Mouse (Mus musculus) heart, postnatal 36 days (tissue): ENCODE measurements around the gene Cdc20b. TPM values are rescaled to one million over a fixed set of nuclear protein-coding genes. Genes with fewer than 3 reads are reported as not detected.
"Not testable (repeated sequence)": the region's sequence is repeated elsewhere in the genome, so short reads cannot be mapped to it uniquely, and the experiment has no call there.

Experiments
- DNase-seq, 2 experiments: peaks; one replicate each; pipeline ENCODE4 v3.0.0; 2021 to 2022
- intact Hi-C: fragments of 180-260 bp; cut with DNase I; formaldehyde crosslinking; loops from one replicate; pipeline ENCODE4 v1.15.1; 2025
- total RNA-seq, 2 experiments: library from RNA; stranded (reverse); gene quantifications; 2 replicates each; pipeline ENCODE4 v1.2.3; 2021

The Cdc20b gene
- not detected for total RNA-seq

DNA sequence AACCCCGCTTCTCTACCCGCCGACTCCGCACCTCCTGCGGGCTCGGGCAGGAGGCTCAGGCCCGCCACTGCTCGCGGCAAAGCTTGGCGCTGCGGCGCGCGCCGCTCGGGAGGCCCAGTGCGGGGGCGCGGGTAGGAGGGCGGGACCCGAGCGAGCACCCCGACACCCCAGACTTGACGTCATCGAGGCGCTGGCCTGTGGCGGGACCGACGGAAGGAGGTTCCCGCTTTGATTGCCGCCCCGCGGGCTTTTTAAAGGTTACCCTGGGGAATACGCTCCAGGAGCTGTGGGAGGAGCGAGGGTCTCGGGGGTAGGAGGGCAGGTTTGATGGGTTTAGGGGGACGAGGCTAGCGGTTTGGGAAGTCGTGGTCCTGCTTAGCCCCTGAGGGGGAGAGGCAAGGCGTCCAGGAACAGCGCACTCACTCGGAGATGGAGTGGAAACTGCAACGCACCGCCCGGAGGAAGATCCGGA is at the start of gene Cdc20b:
TSS of gene Cdc20b (plus strand) at position 162 of the 472 bp plus-strand sequence.
- peak; percentile 32 to 58 for DNase-seq
- intact Hi-C loops, result loop anchor here (2.0 to 5.0 kb wide), 2 partner anchors 46 to 108 kb away; partner anchors contain the start of genes Dhx29 and Mtrex

DNA sequence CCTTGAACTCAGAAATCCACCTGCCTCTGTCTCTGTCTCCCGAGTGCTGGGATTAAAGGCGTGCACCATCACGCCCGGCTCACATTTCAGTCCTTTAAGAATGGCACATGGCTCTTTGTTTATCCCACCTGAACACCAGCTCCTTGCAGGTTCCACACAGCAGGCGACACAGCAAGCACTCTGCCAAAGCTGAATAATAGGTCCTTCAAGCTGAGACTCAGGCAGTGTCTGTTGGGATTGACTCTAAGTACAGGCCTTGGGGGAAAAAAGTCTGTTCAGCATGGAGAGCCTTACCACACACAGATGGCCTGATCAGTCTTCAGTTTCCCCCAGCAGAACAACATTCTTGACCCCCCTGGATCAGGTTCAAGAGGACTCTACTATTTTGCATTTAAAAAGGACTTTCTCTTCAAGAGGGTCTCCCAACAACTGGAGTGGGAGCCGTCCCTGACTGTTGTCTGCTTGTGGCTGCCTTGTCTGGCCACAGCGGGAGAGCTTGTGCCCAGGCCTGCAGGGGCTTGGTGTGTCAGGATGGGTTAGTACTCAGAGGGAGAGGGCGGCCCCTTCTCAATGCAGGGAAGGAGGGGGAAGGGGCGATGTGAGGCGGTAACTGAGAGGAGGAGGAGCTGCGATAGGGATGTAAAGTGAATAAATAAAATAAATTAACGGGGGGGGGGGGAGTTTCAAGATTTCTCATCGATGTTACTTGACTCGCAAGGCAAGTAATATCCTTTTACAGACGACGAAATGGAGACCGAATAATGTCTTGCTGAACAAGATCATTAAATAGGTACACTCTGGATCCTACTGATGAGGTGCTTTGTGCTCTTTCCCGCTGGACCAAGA is 49.1 kb upstream of the Cdc20b start:
- intact Hi-C loops, result loop anchor here (5.0 kb wide), 1 partner anchor 59 kb away; the partner anchor contains the start of genes Dhx29 and Mtrex
- DNase-seq, result no peak

DNA sequence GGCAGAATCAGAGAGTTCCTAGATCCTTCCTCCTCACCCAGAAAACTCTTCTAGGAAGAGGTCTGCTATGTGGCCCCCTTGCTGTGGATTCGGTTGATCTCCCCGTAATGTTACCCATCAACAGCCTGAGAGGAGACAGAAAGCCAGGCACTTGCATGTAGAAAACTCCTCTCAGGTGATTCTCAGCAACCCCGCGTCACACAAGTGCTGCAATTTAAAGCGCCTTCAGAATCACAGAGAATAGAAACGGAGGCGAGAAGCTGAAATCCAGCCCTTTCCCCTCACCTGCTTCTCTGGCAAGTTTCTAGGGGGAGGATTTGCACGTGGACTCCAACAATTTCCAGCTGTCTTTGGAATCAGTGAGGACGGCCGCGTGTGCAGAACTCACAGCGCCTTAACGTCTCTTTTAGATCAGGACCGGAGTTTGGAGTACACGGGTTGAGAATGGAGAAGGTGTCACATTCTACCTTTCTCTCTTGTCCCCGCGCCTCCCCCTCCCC is 48.4 kb upstream of the Cdc20b start:
- no peak for DNase-seq
- intact Hi-C loops, result loop anchor here (5.0 kb wide), 1 partner anchor 59 kb away; the partner anchor contains the start of genes Dhx29 and Mtrex

GRCm38 (mm10) chr13:112987532-112987943 is 47.4 kb upstream of the Cdc20b start, which contains the start of gene Ccno:
TSS of gene Ccno (plus strand) at chr13:112987802.
- peak; percentile 86 to 91 for DNase-seq

DNA sequence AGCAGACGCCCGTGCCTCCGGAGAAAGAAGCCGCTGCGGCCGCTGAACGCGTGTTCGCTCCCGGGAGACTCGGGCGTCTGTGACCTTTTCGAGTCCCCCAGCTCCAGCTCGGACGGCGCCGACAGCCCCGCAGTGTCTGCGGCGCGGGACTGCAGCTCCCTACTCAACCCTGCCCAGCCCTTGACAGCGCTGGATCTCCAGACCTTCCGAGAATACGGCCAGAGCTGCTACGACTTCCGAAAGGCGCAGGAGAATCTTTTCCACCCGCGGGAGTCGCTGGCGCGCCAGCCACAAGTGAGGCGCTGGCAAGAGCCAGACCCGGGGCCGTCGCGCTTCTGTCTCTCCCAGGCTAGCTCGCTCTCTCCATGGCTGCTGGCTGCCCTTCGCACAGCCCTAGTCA is 46.9 kb upstream of the Cdc20b start:
- DNase-seq, result no peak
- intact Hi-C loops, result loop anchor here (2.0 to 5.0 kb wide), 2 partner anchors 47 to 61 kb away; partner anchors contain the start of genes Cdc20b, Dhx29 and Mtrex

More at GRCm38 (mm10) chr13:112987532-112987943, 47.4 kb upstream of the Cdc20b start, which contains the start of gene Ccno:
- intact Hi-C loops, result loop anchor here (5.0 kb wide), 1 partner anchor 60 kb away; the partner anchor contains the start of genes Dhx29 and Mtrex

DNA sequence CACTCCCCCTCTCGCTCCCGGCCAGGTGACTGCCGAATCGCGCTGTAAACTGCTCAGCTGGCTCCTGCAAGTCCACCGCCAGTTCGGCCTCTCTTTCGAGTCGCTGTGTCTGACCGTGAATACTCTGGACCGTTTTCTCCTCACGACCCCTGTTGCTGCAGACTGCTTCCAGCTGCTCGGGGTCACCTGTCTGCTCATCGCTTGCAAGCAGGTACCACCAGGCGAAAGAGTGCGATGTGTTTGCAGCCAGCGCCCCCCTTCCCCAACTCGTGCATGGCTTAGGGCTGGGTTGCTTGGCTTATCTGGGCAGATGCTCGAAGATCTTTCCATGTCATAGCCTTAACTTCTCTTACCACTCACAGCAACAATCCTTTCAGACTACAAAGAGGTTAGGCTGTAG is 46.0 kb upstream of the Cdc20b start:
- intact Hi-C loops, result loop anchor here (2.0 to 5.0 kb wide), 2 partner anchors 46 to 62 kb away; partner anchors contain the start of genes Cdc20b, Dhx29 and Mtrex
- no peak for DNase-seq

DNA sequence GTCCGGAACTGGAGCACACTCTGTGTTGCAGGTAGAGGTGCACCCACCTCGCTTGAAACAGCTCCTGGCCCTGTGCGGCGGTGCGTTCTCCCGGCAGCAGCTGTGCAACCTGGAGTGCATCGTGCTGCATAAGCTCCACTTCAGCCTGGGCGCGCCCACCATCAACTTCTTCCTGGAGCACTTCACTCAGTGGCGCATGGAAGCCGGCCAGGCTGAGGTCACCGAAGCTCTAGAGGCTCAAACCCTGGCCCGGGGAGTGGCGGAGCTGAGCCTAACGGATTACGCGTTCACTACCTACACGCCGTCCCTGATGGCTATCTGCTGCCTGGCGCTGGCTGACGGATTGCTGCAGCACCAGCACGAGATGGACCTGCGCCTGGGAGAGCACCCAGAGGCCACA is 45.4 kb upstream of the Cdc20b start:
- intact Hi-C loops, result loop anchor here (2.0 to 5.0 kb wide), 2 partner anchors 45 to 62 kb away; partner anchors contain the start of genes Cdc20b, Dhx29 and Mtrex
- no peak for DNase-seq

DNA sequence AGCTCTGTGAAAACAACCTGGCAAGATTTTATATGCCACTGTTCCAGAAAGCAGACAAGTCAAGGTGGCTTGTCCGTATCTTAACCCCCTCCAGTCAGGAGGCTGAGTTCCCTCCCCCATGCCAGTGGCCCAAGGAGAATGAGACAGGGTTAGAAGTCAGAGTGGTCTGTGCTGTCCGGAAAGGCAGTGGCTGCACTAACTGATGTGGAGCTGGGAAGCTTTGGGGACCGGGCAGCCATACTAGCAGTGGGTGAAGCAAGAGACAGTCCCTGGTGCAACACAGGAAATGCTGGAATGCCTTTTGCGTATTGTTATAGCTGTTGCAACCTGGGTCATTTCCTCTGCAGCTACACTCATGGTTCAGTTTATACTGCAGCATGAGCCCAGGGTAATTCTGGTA is 44.6 kb upstream of the Cdc20b start:
- intact Hi-C loops, result no loop called here
- DNase-seq, result no peak

GRCm38 (mm10) chr13:112993531-112994152 is 41.3 kb upstream of the Cdc20b start, which contains the start of gene Mcidas:
TSS of gene Mcidas (plus strand) at chr13:112993845.
- intact Hi-C loops, result no loop called here

DNA sequence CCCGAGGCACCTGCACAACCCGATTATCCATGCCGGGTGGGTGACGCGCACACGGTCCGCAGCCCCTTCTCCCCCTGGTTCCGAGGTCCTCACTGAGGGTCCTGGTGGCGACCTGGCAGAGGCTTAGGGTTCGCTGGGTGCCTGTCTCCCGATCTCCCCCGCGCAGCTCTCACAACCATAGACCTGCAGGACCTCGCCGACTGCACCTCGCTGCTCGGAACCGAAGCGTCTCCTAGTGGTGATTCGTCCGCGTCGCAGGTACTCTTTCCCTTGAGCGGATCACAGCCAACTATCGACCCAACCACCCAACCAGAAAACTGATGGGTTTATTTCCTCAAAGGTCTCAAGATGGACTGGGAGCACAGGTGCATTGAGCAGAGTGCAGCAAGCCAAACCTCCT is 40.7 kb upstream of the Cdc20b start:
- intact Hi-C loops, result no loop called here
- DNase-seq, result peak in 1 of 2 experiments; percentile 46

More at GRCm38 (mm10) chr13:112993531-112994152, 41.3 kb upstream of the Cdc20b start, which contains the start of gene Mcidas:
- DNase-seq, result no peak

GRCm38 (mm10) chr13:112996407-112996806 is 38.5 kb upstream of the Cdc20b start:
- intact Hi-C loops, result no loop called here
- no peak for DNase-seq

- DNase-seq, result no peak
- intact Hi-C loops, result no loop called here
These were observed 37.5 kb upstream of the Cdc20b start for GRCm38 (mm10) chr13:112997369-112997768.

DNA sequence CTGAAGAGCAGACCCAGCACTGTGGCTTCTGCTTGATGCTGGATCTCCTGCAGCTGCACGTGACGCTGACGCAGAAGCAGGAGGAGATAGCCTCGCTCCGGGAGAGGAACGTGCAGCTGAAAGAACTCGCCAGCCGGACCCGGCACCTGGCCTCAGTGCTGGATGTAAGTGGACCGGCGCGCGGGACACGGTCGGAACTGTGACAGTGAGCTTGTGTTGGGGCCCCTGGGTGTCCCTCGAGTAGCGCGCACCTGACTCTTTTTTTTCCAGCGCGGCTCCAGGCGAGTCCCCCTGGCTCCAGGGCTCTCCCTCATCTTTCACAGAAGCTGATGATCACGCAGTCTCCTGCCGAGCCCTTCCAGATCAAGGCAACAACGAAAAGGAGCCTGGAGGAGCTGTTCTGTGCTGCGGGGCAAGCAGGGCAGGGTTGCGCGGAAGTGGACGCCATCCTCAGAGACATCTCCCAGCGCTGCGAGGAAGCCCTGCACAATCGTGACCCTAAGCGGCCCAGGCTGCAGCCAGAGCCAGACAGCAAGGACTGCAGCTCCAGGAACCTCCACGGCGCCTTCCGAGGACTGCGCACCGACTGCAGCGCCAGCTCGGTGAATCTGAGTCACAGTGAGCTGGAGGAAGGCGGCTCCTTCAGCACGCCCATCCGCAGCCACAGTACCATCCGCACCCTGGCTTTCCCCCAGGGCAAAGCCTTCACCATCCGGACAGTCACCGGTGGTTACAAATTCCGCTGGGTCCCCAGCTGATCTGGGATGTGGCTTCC is 36.3 kb upstream of the Cdc20b start:
- DNase-seq, result peak in 1 of 2 experiments; percentile 17
- intact Hi-C loops, result no loop called here

- DNase-seq, result no peak
- intact Hi-C loops, result no loop called here
These were observed 34.8 kb upstream of the Cdc20b start for GRCm38 (mm10) chr13:113000090-113000489.

DNA sequence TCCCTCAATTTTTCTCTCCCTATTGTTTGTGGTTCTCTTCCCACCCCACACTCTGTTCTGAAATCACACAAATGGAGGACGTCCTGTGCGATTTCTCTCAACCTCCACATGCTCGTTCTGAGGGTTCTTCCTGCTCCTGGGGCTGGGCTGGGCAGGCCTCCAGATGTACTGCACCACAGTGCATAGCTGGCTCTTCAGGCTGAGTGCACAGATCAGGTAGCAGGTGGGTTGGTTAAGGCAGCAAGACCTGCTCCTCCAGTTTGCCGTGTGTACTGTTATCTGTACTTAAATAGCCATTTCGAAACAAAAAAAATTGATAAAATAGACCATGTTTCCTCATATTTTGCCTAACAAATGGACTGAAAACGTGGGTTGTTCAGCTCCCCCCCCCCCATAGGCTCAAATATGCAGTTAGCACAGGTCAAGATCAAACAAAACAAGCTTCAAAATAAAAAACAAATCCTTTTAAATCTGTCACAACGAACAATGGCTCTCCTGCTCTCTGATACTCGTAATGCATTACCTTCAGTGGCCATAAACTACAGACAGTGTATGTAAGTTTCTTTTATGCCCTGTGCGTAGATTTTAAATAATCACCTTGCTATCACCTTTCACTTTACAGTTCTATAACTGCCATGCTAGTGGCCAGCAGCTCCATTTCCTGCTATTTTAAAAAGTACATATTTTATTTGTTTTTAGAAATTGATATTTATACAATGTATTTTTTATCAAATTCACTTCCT is 34.2 kb upstream of the Cdc20b start:
- DNase-seq, result no peak
- intact Hi-C loops, result no loop called here

DNA sequence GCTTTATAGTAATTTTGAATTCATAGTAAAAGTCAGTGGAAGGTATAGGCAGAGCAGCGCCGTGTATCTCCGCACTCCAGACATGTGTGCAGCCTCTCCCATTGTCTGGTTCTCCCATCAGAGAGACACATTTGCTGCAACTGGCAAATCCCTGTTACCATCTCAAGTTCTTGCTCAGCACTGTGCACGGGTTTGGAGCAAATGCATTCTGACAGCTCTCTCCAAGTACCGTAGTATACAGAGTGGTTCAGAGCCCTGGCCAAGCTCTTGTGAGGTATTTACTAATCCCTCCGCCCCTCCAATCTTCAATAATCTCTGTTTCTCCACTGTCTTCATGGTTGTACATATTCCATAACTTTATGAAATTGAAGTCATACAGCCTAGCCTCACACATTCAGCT is 22.2 kb upstream of the Cdc20b start:
- intact Hi-C loops, result no loop called here
- no peak for DNase-seq

GRCm38 (mm10) chr13:113013174-113013953 is 21.5 kb upstream of the Cdc20b start:
- intact Hi-C loops, DNase-seq: not testable (repeated sequence)

- DNase-seq, result no peak
- intact Hi-C loops, result no loop called here
These were observed 13.4 kb upstream of the Cdc20b start for GRCm38 (mm10) chr13:113021521-113021920.
